Mouse (Mus musculus) urinary bladder, adult 2 months (tissue): ENCODE measurements at regions not wholly inside any gene's neighbourhood (a gene's known extent, or its start where the extent isn't known, plus 50 kb on each side); places are given as distances from the start of the nearest gene placed in this dataset.

ENCODE experiments used
- DNase-seq: peaks from one replicate; pipeline ENCODE4 v3.0.0; 2022; ENCODE audit warnings: low spot score

GRCm38 (mm10) chr11:45058658-45059057 is 441.5 kb downstream of the Ebf1 start:
- DNase-seq: no peak

GRCm38 (mm10) chr11:45066592-45066991 is 449.5 kb downstream of the Ebf1 start:
- no peak for DNase-seq

- no peak for DNase-seq
Measured at GRCm38 (mm10) chr11:45070280-45070679, 453.2 kb downstream of the Ebf1 start.

GRCm38 (mm10) chr11:45071195-45071594 is 454.1 kb downstream of the Ebf1 start:
- DNase-seq: no peak

GRCm38 (mm10) chr11:45084506-45085037 is 467.5 kb downstream of the Ebf1 start:
- DNase-seq: no peak

GRCm38 (mm10) chr11:45085145-45085544 is 468.0 kb downstream of the Ebf1 start:
- DNase-seq: no peak

GRCm38 (mm10) chr11:45087186-45087915 is 470.2 kb downstream of the Ebf1 start:
- DNase-seq: no peak

- DNase-seq: no peak
Measured at GRCm38 (mm10) chr11:45088286-45088685, 471.2 kb downstream of the Ebf1 start.

GRCm38 (mm10) chr11:45089561-45089960 is 472.4 kb downstream of the Ebf1 start:
- DNase-seq: no peak

- DNase-seq: no peak
Measured at GRCm38 (mm10) chr11:45103498-45104336, 486.6 kb downstream of the Ebf1 start.

GRCm38 (mm10) chr11:45116702-45117101 is 499.6 kb downstream of the Ebf1 start:
- DNase-seq: no peak

- DNase-seq: no peak
Measured at GRCm38 (mm10) chr11:45123276-45123675, 506.2 kb downstream of the Ebf1 start.

- DNase-seq: no peak
Measured at GRCm38 (mm10) chr11:45136781-45137180, 519.7 kb downstream of the Ebf1 start.

- DNase-seq: no peak
Measured at GRCm38 (mm10) chr11:45138351-45138975, 521.3 kb downstream of the Ebf1 start.

GRCm38 (mm10) chr11:45140490-45140889 is 523.4 kb downstream of the Ebf1 start:
- DNase-seq: no peak

GRCm38 (mm10) chr11:45154070-45154469 is 537.0 kb downstream of the Ebf1 start:
- DNase-seq: no peak

- no peak for DNase-seq
Measured at GRCm38 (mm10) chr11:45154497-45154896, 537.4 kb downstream of the Ebf1 start.

- DNase-seq: no peak
Measured at GRCm38 (mm10) chr11:45155782-45156181, 538.7 kb downstream of the Ebf1 start.

- DNase-seq: no peak
Measured at GRCm38 (mm10) chr11:45158282-45158681, 541.2 kb downstream of the Ebf1 start.

- DNase-seq: no peak
Measured at GRCm38 (mm10) chr11:45160871-45161270, 543.8 kb downstream of the Ebf1 start.

GRCm38 (mm10) chr11:45173546-45173945 is 556.4 kb downstream of the Ebf1 start:
- no peak for DNase-seq

GRCm38 (mm10) chr11:45174071-45174470 is 557.0 kb downstream of the Ebf1 start:
- DNase-seq: no peak
